Mouse (Mus musculus) liver, adult 2 months (tissue): Measurements from ENCODE around the gene Wnt5b.

ENCODE experiments used
- CTCF ChIP-seq: fragments of 200-500 bp; IDR thresholded peaks from 2 replicates; pipeline ENCODE4 v1.5.1; 2011; ENCODE audit warnings: low read depth, low read length, control low read depth
- POLR2A ChIP-seq: fragments of 200-500 bp; IDR thresholded peaks from 2 replicates; pipeline ENCODE4 v1.6.1; 2011; ENCODE audit warnings: low read length, control low read depth; ENCODE audit not compliant: insufficient read depth; ENCODE audit errors: extremely low read depth

DNA sequence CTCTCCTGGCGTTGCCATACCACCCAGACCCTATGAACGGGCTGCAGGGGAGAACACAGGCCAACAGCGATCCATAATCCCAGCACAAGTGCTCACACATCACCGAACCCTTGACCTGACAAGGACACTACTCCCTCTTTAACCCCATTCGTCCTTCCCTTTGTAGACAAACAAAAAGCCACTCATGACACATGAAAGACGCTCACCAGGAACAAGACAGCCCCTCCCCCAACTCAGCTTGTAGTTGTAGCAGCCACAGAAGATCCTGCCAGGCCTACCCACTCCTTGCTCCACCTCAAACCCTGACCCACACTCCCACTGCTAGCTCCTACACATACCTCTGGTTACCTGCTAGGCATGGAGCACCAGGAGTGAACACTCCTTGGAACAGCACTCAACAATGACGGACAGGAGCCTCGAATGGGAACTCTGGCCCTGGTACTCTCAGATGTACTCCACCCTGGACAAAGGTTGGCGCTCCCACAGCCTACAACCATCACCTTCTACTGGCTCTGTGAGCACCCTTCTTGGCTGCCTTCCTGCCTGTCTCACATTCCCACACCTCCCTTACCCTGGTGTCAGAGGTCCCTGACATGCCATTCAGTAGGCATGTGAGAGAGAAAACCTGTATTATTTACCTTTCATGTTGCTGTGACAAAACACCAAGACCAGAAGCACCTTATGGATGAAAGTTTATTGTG lies 38.5 kb downstream of the Wnt5b start:
- TF ChIP-seq CTCF (no peak), POLR2A (no peak)
